Mouse (Mus musculus) hindbrain, postnatal 0 days (tissue): ENCODE measurements around the gene Aspn. TPM values are rescaled to one million over a fixed set of nuclear protein-coding genes. Genes with fewer than 3 reads are reported as not detected.
"Not testable (repeated sequence)": the region's sequence is repeated elsewhere in the genome, so short reads cannot be mapped to it uniquely, and the experiment has no call there.

Source experiments
- ATAC-seq: fragments of 200-750 bp; cut with Nextera tagmentation; 2 replicates; pipeline ENCODE4 v1.8.0; 2017; ENCODE audit warnings: mild to moderate bottlenecking, moderate TSS enrichment, moderate library complexity
- DNase-seq: peaks from one replicate; pipeline ENCODE4 v3.0.0-alpha.2; 2015; ENCODE audit warnings: low spot score
- H3K27ac ChIP-seq: fragments of 300-500 bp; sonication (generic); 2 replicates; pipeline ENCODE4 v1.5.1; 2014; ENCODE audit warnings: mild to moderate bottlenecking
- H3K27me3 ChIP-seq: fragments of 300-500 bp; sonication (generic); 2 replicates; pipeline ENCODE4 v1.6.1; 2014; ENCODE audit warnings: low read length, mixed read lengths; ENCODE audit not compliant: insufficient read depth
- H3K36me3 ChIP-seq: fragments of 300-500 bp; sonication (generic); 2 replicates; pipeline ENCODE4 v1.6.1; 2014; ENCODE audit warnings: low read length, mixed read lengths; ENCODE audit not compliant: insufficient read depth
- H3K4me1 ChIP-seq: fragments of 300-500 bp; sonication (generic); 2 replicates; pipeline ENCODE4 v1.6.1; 2014; ENCODE audit warnings: antibody characterized with exemption, low read length, mixed read lengths; ENCODE audit not compliant: insufficient read depth
- H3K4me2 ChIP-seq: fragments of 300-500 bp; sonication (generic); 2 replicates; pipeline ENCODE4 v1.6.1; 2014; ENCODE audit warnings: low read depth, mild to moderate bottlenecking, low read length, moderate library complexity, mixed read lengths
- H3K4me3 ChIP-seq: fragments of 300-500 bp; sonication (generic); 2 replicates; pipeline ENCODE4 v1.5.1; 2014; ENCODE audit warnings: low read length
- H3K9ac ChIP-seq: fragments of 300-500 bp; sonication (generic); replicated peaks from 2 replicates; pipeline ENCODE4 v1.6.1; 2014; ENCODE audit warnings: mild to moderate bottlenecking, low read length, moderate library complexity, mixed read lengths
- H3K9me3 ChIP-seq: fragments of 300-500 bp; sonication (generic); 2 replicates; pipeline ENCODE4 v1.6.1; 2016; ENCODE audit warnings: low read length, mixed read lengths
- CTCF ChIP-seq: IDR thresholded peaks from 2 replicates; pipeline ENCODE4 v1.5.1; 2016; ENCODE audit warnings: antibody characterized with exemption, control low read depth, low read depth
- WGBS: fragments of 180-500 bp; shearing (Covaris S2); extraction: QIAGEN DNeasy Blood & Tissue Kit; methylation state at CpG from one replicate; pipeline ENCODE4 v1.1.7; 2014; 5-methylcytosine and 5-hydroxymethylcytosine counted together
- polyA plus RNA-seq: library from polyadenylated mRNA; unstranded; fragments of >200 nt; fragmentation: Nextera tagmentation; extraction: Ambion mirVana; gene quantifications from 2 replicates; pipeline ENCODE4 v1.2.1, GENCODE M21; 2015
- total RNA-seq: library from RNA; depleted of rRNA; stranded (reverse); fragments of >200 nt; gene quantifications from 2 replicates; pipeline ENCODE4 v1.2.3, GENCODE M21; 2014

Aspn gene
- total and polyA plus RNA-seq, 2 experiments from 2014 or later = 0.21 to 1.0 TPM

GRCm38 (mm10) chr13:49581541-49582530 is 37.6 kb downstream of the Aspn start, which contains the start of gene Omd:
Gene Omd, plus strand, starts transcription at chr13:49582462.
- 76% methylated on average over 8 of the region's 8 CpGs for WGBS
- TF ChIP-seq CTCF = no peak

GRCm38 (mm10) chr13:49583859-49584258 is 39.6 kb downstream of the Aspn start:
- no peak for ATAC-seq

More at GRCm38 (mm10) chr13:49581541-49582530, 37.6 kb downstream of the Aspn start, which contains the start of gene Omd:
- Histone ChIP-seq H3K27ac (no peak within 1 kb of the TSS), H3K4me2 (no peak within 1 kb of the TSS), H3K9me3 (no peaks in the 10 kb centered on the region), H3K27me3 (no peaks in the 10 kb centered on the region), H3K9ac (no peak within 1 kb of the TSS), H3K4me1 (no peaks in the 10 kb centered on the region), H3K36me3 (no peaks in the 10 kb centered on the region), H3K4me3 (no peak within 1 kb of the TSS)
- DNase-seq = no peak
- no peak for ATAC-seq

GRCm38 (mm10) chr13:49584307-49585005 is 40.2 kb downstream of the Aspn start:
- WGBS = 71% methylated on average over 8 of the region's 8 CpGs
- Histone ChIP-seq H3K4me2 (no peak overlapping the region), H3K9me3 (no peaks in the 10 kb centered on the region), H3K4me1 (no peaks in the 10 kb centered on the region), H3K27ac (no peak overlapping the region), H3K9ac (no peak overlapping the region), H3K27me3 (no peaks in the 10 kb centered on the region), H3K4me3 (no peak overlapping the region), H3K36me3 (no peaks in the 10 kb centered on the region)
- ATAC-seq (no peak), DNase-seq (peak; percentile 43)
- no peak for TF ChIP-seq CTCF

More at GRCm38 (mm10) chr13:49583859-49584258, 39.6 kb downstream of the Aspn start:
- Histone ChIP-seq H3K9ac (no peak overlapping the region), H3K4me3 (no peak overlapping the region), H3K4me2 (no peak overlapping the region), H3K9me3 (no peaks in the 10 kb centered on the region), H3K27me3 (no peaks in the 10 kb centered on the region), H3K27ac (no peak overlapping the region), H3K36me3 (no peaks in the 10 kb centered on the region), H3K4me1 (no peaks in the 10 kb centered on the region)
- no peak for DNase-seq
- no peak for TF ChIP-seq CTCF

- H3K27me3 ChIP-seq = no peaks in the 10 kb centered on the region
- no peak for DNase-seq
- WGBS = 95% methylated on average over 6 of the region's 6 CpGs
- H3K9me3 ChIP-seq = no peaks in the 10 kb centered on the region
- TF ChIP-seq CTCF = no peak
- H3K4me1 ChIP-seq = no peaks in the 10 kb centered on the region
- ATAC-seq = no peak
- no peak overlapping the region for H3K27ac ChIP-seq
- H3K36me3 ChIP-seq = no peaks in the 10 kb centered on the region
- H3K9ac ChIP-seq = no peak overlapping the region
- no peak overlapping the region for H3K4me2 ChIP-seq
- no peak overlapping the region for H3K4me3 ChIP-seq
These were observed 41.8 kb downstream of the Aspn start for GRCm38 (mm10) chr13:49586062-49586461.

- not testable (repeated sequence) for H3K4me3 ChIP-seq, H3K4me2 ChIP-seq, H3K9me3 ChIP-seq, H3K4me1 ChIP-seq, DNase-seq, H3K36me3 ChIP-seq, H3K9ac ChIP-seq, ATAC-seq, H3K27ac ChIP-seq, H3K27me3 ChIP-seq
- WGBS = 39% methylated on average over 2 of the region's 2 CpGs
These were observed 58.3 kb downstream of the Aspn start for GRCm38 (mm10) chr13:49602541-49602940.

- Histone ChIP-seq H3K27me3 (no peaks in the 10 kb centered on the region), H3K9ac (no peak overlapping the region), H3K4me3 (no peak overlapping the region), H3K27ac (no peak overlapping the region), H3K9me3 (no peaks in the 10 kb centered on the region), H3K4me2 (no peak overlapping the region), H3K36me3 (no peaks in the 10 kb centered on the region), H3K4me1 (no peaks in the 10 kb centered on the region)
- DNase-seq (no peak), ATAC-seq (no peak)
- TF ChIP-seq CTCF = no peak
These were observed 59.4 kb downstream of the Aspn start for GRCm38 (mm10) chr13:49603603-49604002.
